Mouse (Mus musculus): ENCODE data around the gene Txlng.

Gene Txlng

DNA sequence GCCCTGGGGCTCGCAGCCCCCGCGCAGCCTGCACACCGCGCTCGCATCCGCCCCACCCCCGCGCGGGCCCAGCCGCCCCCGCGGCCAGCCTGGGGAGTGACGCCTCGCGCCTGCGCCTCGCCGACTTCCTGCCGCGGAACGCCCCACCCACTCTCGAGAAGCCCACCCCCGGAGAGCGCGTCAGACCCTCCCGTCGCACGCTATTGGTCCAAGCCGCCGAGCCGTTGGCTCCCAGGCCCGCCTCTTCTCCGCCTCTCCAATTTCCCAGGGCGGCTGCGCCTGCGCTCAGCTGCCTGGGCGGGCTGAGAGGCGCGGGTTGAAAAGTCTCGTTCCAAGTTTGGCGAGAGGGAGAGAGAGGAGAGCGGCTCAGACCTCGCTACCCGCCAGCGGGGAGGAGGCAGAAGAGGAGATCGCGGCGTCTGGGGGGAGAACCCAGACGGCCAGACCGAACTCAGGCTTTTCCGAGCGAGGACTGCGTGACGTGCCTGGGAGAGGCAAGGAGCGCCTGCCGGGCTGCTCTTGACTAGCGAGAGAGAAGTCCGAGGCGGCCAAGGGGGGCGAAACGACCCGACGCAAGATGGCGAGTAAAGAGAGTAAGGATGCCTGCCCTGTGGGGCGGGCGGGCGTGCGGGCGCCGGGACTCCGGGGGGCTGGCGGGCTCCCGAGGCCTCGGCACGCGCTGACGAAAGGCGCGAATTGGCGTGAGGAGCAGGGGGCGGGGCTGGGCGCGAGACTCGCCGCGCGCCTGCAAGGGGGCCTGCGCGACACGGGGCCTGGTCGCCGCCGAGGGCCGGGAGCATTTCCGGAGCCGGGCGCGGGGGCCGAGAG lies 68.9 kb downstream of the Txlng start, which contains the start of gene Rbbp7:
Rbbp7 (plus strand) TSS at position 288 of the 828 bp plus-strand sequence.
- DNase-seq (ENCODE audit: low spot score): peak; percentile 93

DNA sequence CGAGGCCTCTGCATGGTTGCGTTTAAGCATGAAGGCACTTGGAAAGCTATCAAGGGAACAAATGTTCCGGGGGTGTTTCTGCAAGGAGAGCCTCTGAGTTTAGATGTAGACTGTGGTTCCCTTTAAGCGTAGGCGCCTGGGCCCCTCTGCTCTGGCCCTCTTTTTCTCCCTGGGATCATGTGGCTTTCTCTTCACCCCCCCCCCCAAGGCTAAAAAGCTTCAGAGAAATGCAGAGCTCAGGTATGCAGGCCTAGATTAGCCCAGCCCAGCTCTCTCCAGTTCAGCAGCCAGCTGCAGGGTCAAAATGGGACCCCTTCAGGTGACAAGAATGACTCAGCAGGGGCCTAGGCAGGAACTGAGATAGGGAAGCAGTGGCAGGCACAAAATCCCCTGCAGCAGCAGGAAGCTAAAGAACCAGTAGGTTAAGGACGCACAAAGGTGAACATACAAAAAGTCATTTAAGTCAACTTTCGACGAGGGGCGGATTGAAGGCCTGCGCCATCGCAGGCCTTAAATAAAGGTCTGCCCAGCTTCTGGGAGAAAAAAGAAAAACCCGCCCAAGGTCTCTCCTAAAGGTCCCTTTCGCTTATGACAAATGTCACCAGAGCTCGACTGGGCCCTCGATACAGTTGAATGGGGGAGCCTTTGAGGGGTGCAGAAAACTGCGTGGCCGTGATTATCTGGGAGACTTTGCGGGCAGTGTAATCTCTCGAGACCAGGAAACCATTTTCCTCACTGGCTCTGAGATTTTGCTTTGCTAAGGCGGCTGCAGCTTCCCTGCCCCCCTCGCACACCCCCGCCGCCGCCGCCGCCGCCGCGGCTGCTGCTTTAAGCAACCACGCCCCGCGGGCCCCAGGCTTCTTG lies 69.8 kb downstream of the Txlng start:
- no peak for DNase-seq (ENCODE audit: low spot score)

DNA sequence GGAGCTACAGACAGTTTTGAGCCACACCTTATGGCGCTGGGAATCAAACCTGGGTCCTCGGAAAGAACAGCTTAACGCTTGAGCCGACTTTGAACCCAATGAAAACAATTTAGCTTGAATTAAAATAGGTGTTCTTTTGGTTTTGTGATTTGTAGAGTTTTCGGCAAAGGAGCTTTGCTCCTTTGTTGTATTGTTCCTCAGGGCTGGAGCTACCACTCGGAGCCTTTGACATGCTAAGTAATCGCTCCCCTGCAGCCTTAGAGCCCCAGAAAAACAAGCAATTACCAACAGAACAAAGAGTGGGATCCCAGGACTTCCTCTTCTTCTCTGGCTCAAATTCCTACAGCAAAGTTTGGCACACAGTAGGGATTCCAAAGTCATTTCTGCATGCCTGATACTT lies 73.2 kb downstream of the Txlng start:
- DNase-seq (ENCODE audit: low spot score): no peak

DNA sequence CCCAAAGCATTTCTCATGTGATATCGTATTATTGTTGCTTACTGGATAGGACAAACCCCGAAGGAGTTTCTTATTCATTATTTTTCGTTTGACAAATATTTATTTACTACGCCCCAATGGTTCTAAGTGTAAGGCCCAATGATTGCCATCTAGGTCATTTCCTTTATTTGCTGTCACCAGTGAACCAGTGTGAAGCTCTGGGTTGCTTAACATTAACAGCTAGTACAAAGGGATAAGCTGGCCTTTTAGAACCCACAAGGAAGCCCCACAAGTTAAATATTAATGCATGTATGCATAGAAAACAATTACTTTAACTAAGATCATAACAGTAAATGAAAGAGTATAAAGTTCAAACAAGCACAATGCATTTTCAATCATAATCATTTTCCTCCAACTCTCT lies 74.9 kb downstream of the Txlng start:
- no peak for DNase-seq (ENCODE audit: low spot score)

DNA sequence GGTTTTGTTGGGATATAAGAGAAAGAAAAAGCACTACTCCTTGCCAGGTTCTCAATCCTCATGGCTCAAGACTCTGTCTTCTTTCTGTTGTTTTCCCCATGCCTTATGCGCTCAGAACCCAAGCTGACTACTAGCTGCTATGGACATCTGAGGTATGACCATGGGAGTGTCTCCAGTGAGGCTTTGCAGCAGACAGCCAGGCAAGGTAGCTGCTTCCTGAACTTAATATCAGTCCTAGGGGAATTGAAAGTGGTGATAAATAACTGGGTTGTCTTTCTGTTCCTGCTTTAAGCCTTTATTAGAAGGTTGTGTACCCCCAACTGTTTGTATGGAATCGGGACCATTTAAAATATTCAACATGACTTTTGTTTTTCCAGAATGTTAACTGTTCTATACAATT lies 76.8 kb downstream of the Txlng start:
- no peak for DNase-seq (ENCODE audit: low spot score)

DNA sequence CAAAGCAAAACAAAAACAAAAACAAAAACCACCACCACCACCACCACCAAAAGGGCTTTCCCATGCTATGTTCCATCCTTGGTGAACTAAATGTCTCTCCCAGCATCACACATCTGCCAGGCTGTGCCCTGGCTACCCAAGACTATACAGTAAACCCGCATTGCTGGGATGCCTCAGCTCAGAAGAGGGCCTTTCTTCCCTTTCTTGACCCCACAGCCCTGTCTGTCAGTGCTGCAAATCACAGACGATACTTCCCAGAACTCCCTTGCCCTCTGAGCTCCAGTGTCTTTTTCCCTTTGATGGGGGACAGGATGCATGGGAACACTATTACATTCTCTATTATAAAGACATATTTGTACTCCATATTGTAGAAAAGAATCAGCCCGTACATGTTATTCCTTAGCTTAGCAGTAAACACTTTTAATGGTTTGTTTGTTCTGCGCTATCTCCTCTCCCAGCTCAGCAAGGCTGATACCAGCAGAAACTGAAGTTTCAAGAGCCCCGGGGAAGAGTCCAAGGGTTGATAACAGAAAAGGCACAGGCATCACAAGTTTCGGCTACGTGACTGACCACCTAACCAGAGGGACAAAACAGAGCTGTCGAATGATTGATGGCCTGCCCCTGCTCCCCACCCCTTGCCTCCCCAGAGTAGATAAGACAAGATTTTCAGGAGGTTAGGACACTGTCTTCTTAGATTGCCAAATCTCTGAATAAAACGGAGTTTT lies 80.4 kb downstream of the Txlng start:
- DNase-seq (ENCODE audit: low spot score): no peak

DNA sequence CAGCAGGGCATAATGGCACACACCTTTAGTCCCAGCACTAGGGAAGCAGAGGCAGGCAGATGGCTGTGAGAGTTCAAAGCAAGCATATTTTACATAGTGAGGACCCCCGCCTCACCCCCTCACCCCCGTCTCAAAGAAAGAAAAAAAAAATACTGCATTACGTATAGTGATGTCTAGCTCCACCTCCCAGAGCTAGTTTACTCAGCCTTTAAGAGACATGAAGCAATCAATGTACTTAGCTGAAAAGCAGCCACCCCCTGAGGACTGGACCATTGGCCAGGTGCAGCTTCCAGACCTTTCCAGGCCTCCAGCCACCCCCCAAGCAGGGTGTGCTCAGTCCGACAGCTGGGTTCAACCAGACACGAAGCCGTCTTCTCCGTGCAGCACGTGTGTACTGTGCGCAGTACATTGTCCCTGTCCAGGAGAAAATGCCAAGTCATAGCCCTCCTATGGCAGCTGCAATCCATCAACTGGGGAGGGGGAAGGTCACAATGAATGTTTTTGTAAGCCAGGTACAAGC lies 93.1 kb downstream of the Txlng start:
- peak; percentile 44 for DNase-seq (ENCODE audit: low spot score)

DNA sequence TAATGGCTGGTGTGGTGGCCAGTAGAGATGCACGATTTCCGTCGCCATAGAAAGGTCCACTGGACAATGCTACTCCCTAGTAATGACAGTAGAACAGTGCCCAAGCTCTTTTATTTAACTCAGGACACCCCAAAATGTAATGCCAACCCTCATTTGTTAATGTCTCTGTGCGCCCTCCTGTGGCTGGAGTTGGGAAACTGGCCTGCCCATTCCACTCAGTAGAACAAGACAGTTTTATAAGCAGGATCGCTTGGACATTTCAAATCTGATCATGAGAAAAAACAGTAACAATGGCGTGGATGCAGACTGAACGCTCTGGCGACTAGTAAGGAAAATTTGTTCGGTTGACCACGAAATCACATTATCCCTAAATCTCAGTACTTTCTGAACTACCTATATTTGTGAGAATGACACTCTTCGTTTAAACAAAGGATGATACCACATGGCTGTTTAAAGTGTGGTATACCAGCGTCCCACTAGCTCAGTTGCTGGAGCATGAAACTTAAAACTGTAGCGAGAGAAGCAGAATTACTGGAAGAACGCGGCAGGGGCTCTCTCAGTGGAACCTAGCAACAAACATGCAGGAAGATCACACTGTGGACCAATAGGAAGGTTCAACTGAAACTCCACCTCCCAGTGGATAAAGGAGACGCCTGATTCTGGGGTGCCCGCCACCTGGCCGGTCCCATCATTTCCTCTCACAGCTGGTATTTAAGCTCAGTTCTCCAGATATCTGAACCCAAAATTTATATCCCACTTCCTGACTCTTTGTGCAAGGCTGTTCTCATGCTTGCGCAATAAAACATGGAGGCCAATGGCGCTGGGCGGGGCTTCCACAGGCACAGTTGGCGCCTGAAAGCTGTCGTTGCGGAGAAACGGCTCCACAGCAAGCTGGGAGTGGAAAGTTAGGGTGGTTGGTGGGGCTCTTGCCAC lies 94.0 kb downstream of the Txlng start:
- peak; percentile 67 for DNase-seq (ENCODE audit: low spot score)

DNA sequence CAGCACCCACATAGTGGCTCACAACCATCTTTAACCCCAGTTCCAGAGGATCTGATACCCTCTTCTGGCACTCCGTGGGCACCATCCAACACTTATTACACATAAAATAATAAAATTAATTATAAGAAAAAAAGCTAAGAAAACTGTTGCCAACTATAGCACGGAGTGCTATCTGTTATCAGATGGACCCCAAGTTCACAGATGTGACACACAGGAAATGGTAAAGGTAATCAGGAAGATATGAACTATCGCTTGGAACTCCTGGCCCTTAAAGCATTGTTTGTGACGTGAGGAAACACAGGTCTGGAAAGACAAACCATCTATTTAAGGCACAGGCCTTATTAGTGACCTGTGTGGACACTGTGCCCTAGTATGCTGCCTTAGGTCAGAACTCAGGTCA lies 99.2 kb downstream of the Txlng start:
- DNase-seq (ENCODE audit: low spot score): no peak

Data from MN1 (cell line).